Comparison of ENCODE assay signal across 8 mouse cellular contexts in the genomic region with DNA sequence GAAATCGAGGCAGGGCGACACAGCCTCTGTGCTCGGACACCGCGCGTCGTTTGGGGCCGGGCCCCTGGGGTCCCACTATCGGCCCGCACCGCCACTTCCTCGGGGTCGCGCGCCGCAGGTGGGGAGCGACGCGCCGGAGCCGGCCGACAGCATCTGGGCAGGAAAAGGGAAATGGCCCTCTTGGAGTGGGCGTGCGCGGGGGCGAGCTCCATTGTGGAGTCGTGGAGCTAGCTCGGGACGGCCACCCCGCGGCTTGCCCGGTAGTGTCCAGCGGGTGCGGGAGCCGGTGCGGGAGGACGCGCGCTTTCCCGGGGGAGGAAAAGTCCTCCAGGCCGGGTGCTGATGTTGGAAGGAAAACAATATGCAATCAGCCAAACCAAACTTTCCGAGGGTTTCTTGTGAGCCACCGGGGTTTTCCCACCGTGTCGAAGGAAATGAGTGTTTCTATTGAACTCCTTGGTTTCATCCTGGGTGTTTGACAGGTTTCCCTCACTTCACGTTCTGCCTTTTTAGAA. TPM values are rescaled to one million over a fixed set of nuclear protein-coding genes. Genes with fewer than 3 reads are reported as not detected.
DNase-seq lines count a peak whose midpoint lies in the region; ATAC-seq and TF ChIP-seq lines count a peak whose summit lies in the region.

No protein-coding gene starts in this region.

- peak overlapping the region; percentile 45 for H3ac ChIP-seq in myocyte (ENCODE audit: control insufficient read depth, insufficient read length)

- peak overlapping the region; percentile 78 for H3K4me2 ChIP-seq in intestine, embryonic 16.5 days (ENCODE audit: low read depth, low read length)
- H3K4me2 ChIP-seq in liver, embryonic 12.5 days = peak overlapping the region; percentile 96
- peak overlapping the region; percentile 84 for H3K4me2 ChIP-seq in myocyte (ENCODE audit: low read depth)

- peak; percentile 3; the same call in 1 of the 2 replicates for TF ChIP-seq CTCF in thymus, adult 2 months (IDR thresholded peaks at IDR 0.05; ENCODE audit: borderline replicate concordance, control insufficient read depth, extremely low read depth, insufficient read depth, low read length, poor library complexity)

- H3K4me1 ChIP-seq in intestine, embryonic 16.5 days (ENCODE audit: control insufficient read depth, insufficient read depth, low read length) = peaks cover 8% of the 10 kb centered on the region; the same call in 1 of the 2 replicates
- peaks cover 39% of the 10 kb centered on the region for H3K4me1 ChIP-seq in liver, embryonic 12.5 days
- H3K4me1 ChIP-seq in thymus, adult 2 months (replicated peaks; ENCODE audit: control insufficient read depth, insufficient read depth, low read length) = peaks cover 27% of the 10 kb centered on the region

- H3K36me3 ChIP-seq in intestine, embryonic 16.5 days (ENCODE audit: control insufficient read depth, insufficient read depth, low read length) = no peaks in the 10 kb centered on the region
- H3K36me3 ChIP-seq in liver, embryonic 12.5 days = no peaks in the 10 kb centered on the region
- no peaks in the 10 kb centered on the region for H3K36me3 ChIP-seq in myocyte (ENCODE audit: control insufficient read depth, insufficient read depth)
- H3K36me3 ChIP-seq in thymus, adult 2 months (ENCODE audit: control insufficient read depth, insufficient read depth, low read length) = no peaks in the 10 kb centered on the region

- 0% methylated on average over 46 of the region's 46 CpGs for WGBS in intestine, embryonic 16.5 days
- 3% methylated on average over 46 of the region's 46 CpGs for WGBS in liver, embryonic 12.5 days (ENCODE audit: insufficient replicate concordance)
- under 1% methylated on average over 46 of the region's 46 CpGs for WGBS in thymus, adult 2 months

- H3K4me3 ChIP-seq in intestine, embryonic 16.5 days (ENCODE audit: low read length) = peak overlapping the region; percentile 98
- peak overlapping the region; percentile 93 for H3K4me3 ChIP-seq in liver, embryonic 12.5 days
- peak overlapping the region; percentile 29 for H3K4me3 ChIP-seq in myocyte
- H3K4me3 ChIP-seq in thymus, adult 2 months (ENCODE audit: control insufficient read depth, insufficient read depth, low read length) = peak overlapping the region; percentile 91

- no peaks in the 10 kb centered on the region for H3K9me3 ChIP-seq in intestine, embryonic 16.5 days (ENCODE audit: control insufficient read depth, low read length)
- no peaks in the 10 kb centered on the region for H3K9me3 ChIP-seq in liver, embryonic 12.5 days (replicated peaks)

- peak overlapping the region; percentile 93 for H3K9ac ChIP-seq in intestine, embryonic 16.5 days (ENCODE audit: low read depth, low read length)
- peak overlapping the region; percentile 88 for H3K9ac ChIP-seq in liver, embryonic 12.5 days

- peak; percentile 42 for DNase-seq in ovary, postnatal 10 days (ENCODE audit: low spot score)
- no peak for DNase-seq in ovary, adult 18-20 months (ENCODE audit: low spot score)
- DNase-seq in cerebellum, postnatal 25 days = peak; percentile 69 to 70
- peak; percentile 97 for DNase-seq in heart, adult 11 months
- DNase-seq in thymus, adult 2 months = peak; percentile 68

- H3K79me2 ChIP-seq in myocyte (ENCODE audit: control insufficient read depth, insufficient read depth) = peaks cover 20% of the 10 kb centered on the region

- peak; percentile 62 for ATAC-seq in intestine, embryonic 16.5 days
- no peak; the same call in 1 of the 2 replicates for ATAC-seq in liver, embryonic 12.5 days

- no peaks in the 10 kb centered on the region for H3K27me3 ChIP-seq in intestine, embryonic 16.5 days (replicated peaks; ENCODE audit: control insufficient read depth, insufficient read depth, low read length)
- no peaks in the 10 kb centered on the region for H3K27me3 ChIP-seq in liver, embryonic 12.5 days (replicated peaks)
- H3K27me3 ChIP-seq in myocyte (ENCODE audit: control insufficient read depth, insufficient read depth, insufficient read length) = no peaks in the 10 kb centered on the region
- H3K27me3 ChIP-seq in thymus, adult 2 months (ENCODE audit: control insufficient read depth, insufficient read depth, low read length) = no peaks in the 10 kb centered on the region

- peak overlapping the region; percentile 80 for H3K27ac ChIP-seq in intestine, embryonic 16.5 days (ENCODE audit: low read length)
- H3K27ac ChIP-seq in liver, embryonic 12.5 days = peak overlapping the region; percentile 64; the same call in 1 of the 2 replicates
- H3K27ac ChIP-seq in thymus, adult 2 months (ENCODE audit: control insufficient read depth, insufficient read depth, low read length) = peak overlapping the region; percentile 8

- TF ChIP-seq POLR2A in myocyte (IDR thresholded peaks at IDR 0.05; ENCODE audit: insufficient read length, low read depth) = no peak
- TF ChIP-seq POLR2A in thymus, adult 2 months (IDR thresholded peaks at IDR 0.05; ENCODE audit: control insufficient read depth, extremely low read depth, insufficient read depth, low read length, poor library complexity) = no peak

TF ChIP-seq in myocyte, 11 proteins besides CTCF, POLR2A, EP300 and RAD21:
- peak in 1 of 3 experiments; percentile 9 for TF ChIP-seq MYOD1 (IDR thresholded peaks at IDR 0.05; ENCODE audit: control insufficient read depth in 1 of 3, insufficient read length in 2 of 3, low read depth in 2 of 3)
- no peak for TF ChIP-seq SRF (IDR thresholded peaks at IDR 0.05; ENCODE audit: control insufficient read depth, insufficient read length, low read depth)

RNA-seq across cellular contexts. Expression of a gene that starts 0.5 kb away (rescaled TPM):
- 36.1 and 44.2 TPM in 2 replicates for polyA plus RNA-seq in intestine, embryonic 16.5 days (2015; fragmentation: Nextera tagmentation; extraction: Ambion mirVana)
- 21.8 and 24.0 TPM in 2 replicates for polyA plus RNA-seq in liver, embryonic 12.5 days (2016; fragmentation: Nextera tagmentation; extraction: Ambion mirVana)
- 26.0 TPM for polyA plus RNA-seq in myocyte (2012; fragmentation: generic; extraction: Trizol)
- polyA plus RNA-seq in thymus, adult 2 months (2012; rRNA removed) = 232 and 272 TPM in 2 replicates

RNA-seq across cellular contexts. Expression of a gene that starts 12.4 kb away (rescaled TPM):
- 4.6 and 5.2 TPM in 2 replicates for polyA plus RNA-seq in intestine, embryonic 16.5 days (2015; fragmentation: Nextera tagmentation; extraction: Ambion mirVana)
- polyA plus RNA-seq in liver, embryonic 12.5 days (2016; fragmentation: Nextera tagmentation; extraction: Ambion mirVana) = 0.49 and 0.62 TPM in 2 replicates
- polyA plus RNA-seq in myocyte (2012; fragmentation: generic; extraction: Trizol) = 3.9 TPM
- 33.5 and 37.9 TPM in 2 replicates for polyA plus RNA-seq in thymus, adult 2 months (2012; rRNA removed)

RNA-seq across cellular contexts. Expression of a gene that starts 59.6 kb away (rescaled TPM):
- 2.0 and 2.6 TPM in 2 replicates for polyA plus RNA-seq in intestine, embryonic 16.5 days (2015; fragmentation: Nextera tagmentation; extraction: Ambion mirVana)
- polyA plus RNA-seq in liver, embryonic 12.5 days (2016; fragmentation: Nextera tagmentation; extraction: Ambion mirVana) = 6.1 and 6.9 TPM in 2 replicates
- 21.1 TPM for polyA plus RNA-seq in myocyte (2012; fragmentation: generic; extraction: Trizol)
- polyA plus RNA-seq in thymus, adult 2 months (2012; rRNA removed) = 37.2 and 44.0 TPM in 2 replicates

Comparison
In these comparisons a context has a peak if more than half of its experiments do, and no peak if none do; other contexts are left out.
1. H3K27ac ChIP-seq: peak in every context shown above with its lines; median percentile 80 in intestine, embryonic 16.5 days; 64 in liver, embryonic 12.5 days; 8 in thymus, adult 2 months.
2. H3K4me3 ChIP-seq: peak in every context shown above with its lines; median percentile 98 in intestine, embryonic 16.5 days; 93 in liver, embryonic 12.5 days; 91 in thymus, adult 2 months; 29 in myocyte.